Mouse (Mus musculus): ENCODE measurements around the gene Themis2. TPM values are rescaled to one million over a fixed set of nuclear protein-coding genes. Genes with fewer than 3 reads are reported as not detected.
"Not testable (repeated sequence)": the region's sequence is repeated elsewhere in the genome, so short reads cannot be mapped to it uniquely, and the experiment has no call there.

Themis2 gene
- polyA plus RNA-seq, 1 experiment = not detected

GRCm38 (mm10) chr4:132795171-132795570 lies 1.0 kb downstream of the Themis2 start:
- Histone ChIP-seq H3K79me2 (ENCODE audit: control insufficient read depth, insufficient read depth) (no peaks in the 10 kb centered on the region), H3K4me2 (ENCODE audit: low read depth) (no peak overlapping the region), H3ac (ENCODE audit: control insufficient read depth, insufficient read length) (no peak overlapping the region), H3K27me3 (ENCODE audit: control insufficient read depth, insufficient read depth, insufficient read length) (peaks cover 9% of the 10 kb centered on the region), H3K36me3 (ENCODE audit: control insufficient read depth, insufficient read depth) (no peaks in the 10 kb centered on the region), H3K4me3 (no peak overlapping the region)
- TF ChIP-seq REST (IDR thresholded peaks at IDR 0.05; ENCODE audit: insufficient read depth, insufficient read length) (no peak), TCF12 (IDR thresholded peaks at IDR 0.05; ENCODE audit: insufficient read depth, poor library complexity, severe bottlenecking) (no peak), MYOD1 (IDR thresholded peaks at IDR 0.05; ENCODE audit: control insufficient read depth in 1 of 3, insufficient read length in 2 of 3, low read depth in 2 of 3) (no peak), MYOG (IDR thresholded peaks at IDR 0.05; ENCODE audit: control insufficient read depth in 1 of 3, insufficient read depth in 1 of 3, insufficient read length in 2 of 3, low read depth in 2 of 3) (no peak)

- TF ChIP-seq CEBPB (IDR thresholded peaks at IDR 0.05; ENCODE audit: insufficient read depth, poor library complexity, severe bottlenecking) = no peak
- TF ChIP-seq POLR2A (IDR thresholded peaks at IDR 0.05; ENCODE audit: insufficient read length, low read depth) = no peak
- TF ChIP-seq USF1 (IDR thresholded peaks at IDR 0.05; ENCODE audit: low read depth) = no peak
- TF ChIP-seq POLR2AphosphoS2 (IDR thresholded peaks at IDR 0.05; ENCODE audit: insufficient read length, low read depth) = no peak
- TF ChIP-seq MYOD1 (IDR thresholded peaks at IDR 0.05; ENCODE audit: control insufficient read depth in 1 of 3, insufficient read length in 2 of 3, low read depth in 2 of 3) = no peak
- no peak for TF ChIP-seq TCF12 (IDR thresholded peaks at IDR 0.05; ENCODE audit: insufficient read depth, poor library complexity, severe bottlenecking)
- TF ChIP-seq E2F4 (IDR thresholded peaks at IDR 0.05; ENCODE audit: insufficient read depth) = no peak
- no peak for TF ChIP-seq REST (IDR thresholded peaks at IDR 0.05; ENCODE audit: insufficient read depth, insufficient read length)
- TF ChIP-seq MYOG (IDR thresholded peaks at IDR 0.05; ENCODE audit: control insufficient read depth in 1 of 3, insufficient read depth in 1 of 3, insufficient read length in 2 of 3, low read depth in 2 of 3) = no peak
- no peak for TF ChIP-seq TCF3 (IDR thresholded peaks at IDR 0.05; ENCODE audit: insufficient read length, low read depth)
- no peak for TF ChIP-seq MAX (IDR thresholded peaks at IDR 0.05; ENCODE audit: low read depth)
- no peak for TF ChIP-seq SRF (IDR thresholded peaks at IDR 0.05; ENCODE audit: control insufficient read depth, insufficient read length, low read depth)
- Histone ChIP-seq H3K4me2 (ENCODE audit: low read depth) (no peak overlapping the region), H3K36me3 (ENCODE audit: control insufficient read depth, insufficient read depth) (no peaks in the 10 kb centered on the region), H3ac (ENCODE audit: control insufficient read depth, insufficient read length) (no peak overlapping the region), H3K79me2 (ENCODE audit: control insufficient read depth, insufficient read depth) (no peaks in the 10 kb centered on the region), H3K4me3 (no peak overlapping the region), H3K27me3 (ENCODE audit: control insufficient read depth, insufficient read depth, insufficient read length) (peaks cover 9% of the 10 kb centered on the region)
These were observed 1.4 kb downstream of the Themis2 start for GRCm38 (mm10) chr4:132794760-132795159.

GRCm38 (mm10) chr4:132794028-132794427 lies 2.2 kb downstream of the Themis2 start:
- Histone ChIP-seq H3K27me3 (ENCODE audit: control insufficient read depth, insufficient read depth, insufficient read length) (peaks cover 9% of the 10 kb centered on the region), H3ac (ENCODE audit: control insufficient read depth, insufficient read length) (no peak overlapping the region), H3K36me3 (ENCODE audit: control insufficient read depth, insufficient read depth) (no peaks in the 10 kb centered on the region), H3K79me2 (ENCODE audit: control insufficient read depth, insufficient read depth) (no peaks in the 10 kb centered on the region), H3K4me2 (ENCODE audit: low read depth) (no peak overlapping the region), H3K4me3 (no peak overlapping the region)
- TF ChIP-seq SRF (IDR thresholded peaks at IDR 0.05; ENCODE audit: control insufficient read depth, insufficient read length, low read depth) = no peak
- no peak for TF ChIP-seq MYOG (IDR thresholded peaks at IDR 0.05; ENCODE audit: control insufficient read depth in 1 of 3, insufficient read depth in 1 of 3, insufficient read length in 2 of 3, low read depth in 2 of 3)
- TF ChIP-seq USF1 (IDR thresholded peaks at IDR 0.05; ENCODE audit: low read depth) = no peak

GRCm38 (mm10) chr4:132793322-132794004 lies 2.7 kb downstream of the Themis2 start:
- H3ac ChIP-seq (ENCODE audit: control insufficient read depth, insufficient read length); H3K79me2 ChIP-seq (ENCODE audit: control insufficient read depth, insufficient read depth); H3K27me3 ChIP-seq (ENCODE audit: control insufficient read depth, insufficient read depth, insufficient read length); H3K36me3 ChIP-seq (ENCODE audit: control insufficient read depth, insufficient read depth); H3K4me3 ChIP-seq; H3K4me2 ChIP-seq (ENCODE audit: low read depth): not testable (repeated sequence)

- H3K4me2 ChIP-seq (ENCODE audit: low read depth) = no peak overlapping the region
- H3K79me2 ChIP-seq (ENCODE audit: control insufficient read depth, insufficient read depth) = no peaks in the 10 kb centered on the region
- peaks cover 6% of the 10 kb centered on the region for H3K27me3 ChIP-seq (ENCODE audit: control insufficient read depth, insufficient read depth, insufficient read length)
- TF ChIP-seq POLR2A (IDR thresholded peaks at IDR 0.05; ENCODE audit: insufficient read length, low read depth) (no peak), POLR2AphosphoS2 (IDR thresholded peaks at IDR 0.05; ENCODE audit: insufficient read length, low read depth) (no peak), CEBPB (IDR thresholded peaks at IDR 0.05; ENCODE audit: insufficient read depth, poor library complexity, severe bottlenecking) (no peak), USF1 (IDR thresholded peaks at IDR 0.05; ENCODE audit: low read depth) (no peak), REST (IDR thresholded peaks at IDR 0.05; ENCODE audit: insufficient read depth, insufficient read length) (no peak), TCF12 (IDR thresholded peaks at IDR 0.05; ENCODE audit: insufficient read depth, poor library complexity, severe bottlenecking) (no peak), E2F4 (IDR thresholded peaks at IDR 0.05; ENCODE audit: insufficient read depth) (no peak), TCF3 (IDR thresholded peaks at IDR 0.05; ENCODE audit: insufficient read length, low read depth) (no peak), MYOD1 (IDR thresholded peaks at IDR 0.05; ENCODE audit: control insufficient read depth in 1 of 3, insufficient read length in 2 of 3, low read depth in 2 of 3) (no peak), SRF (IDR thresholded peaks at IDR 0.05; ENCODE audit: control insufficient read depth, insufficient read length, low read depth) (no peak), MYOG (IDR thresholded peaks at IDR 0.05; ENCODE audit: control insufficient read depth in 1 of 3, insufficient read depth in 1 of 3, insufficient read length in 2 of 3, low read depth in 2 of 3) (no peak), MAX (IDR thresholded peaks at IDR 0.05; ENCODE audit: low read depth) (no peak)
- no peak overlapping the region for H3ac ChIP-seq (ENCODE audit: control insufficient read depth, insufficient read length)
- no peak overlapping the region for H3K4me3 ChIP-seq
- H3K36me3 ChIP-seq (ENCODE audit: control insufficient read depth, insufficient read depth) = no peaks in the 10 kb centered on the region
These were observed 6.5 kb downstream of the Themis2 start for GRCm38 (mm10) chr4:132789731-132790130.

All from myocyte (in vitro differentiated cells).